Mouse (Mus musculus): ENCODE results near the gene Abcd2. TPM values are rescaled to one million over a fixed set of nuclear protein-coding genes. Genes with fewer than 3 reads are reported as not detected.

Abcd2 gene
- not detected in 2 replicates for polyA plus RNA-seq (2012)

- TF ChIP-seq GATA1 (IDR thresholded peaks at IDR 0.05; ENCODE audit: low read length): no peak
These were observed at the start of gene Abcd2 for GRCm38 (mm10) chr15:91191412-91192222. Gene Abcd2, minus strand, starts transcription at chr15:91191799.

DNA sequence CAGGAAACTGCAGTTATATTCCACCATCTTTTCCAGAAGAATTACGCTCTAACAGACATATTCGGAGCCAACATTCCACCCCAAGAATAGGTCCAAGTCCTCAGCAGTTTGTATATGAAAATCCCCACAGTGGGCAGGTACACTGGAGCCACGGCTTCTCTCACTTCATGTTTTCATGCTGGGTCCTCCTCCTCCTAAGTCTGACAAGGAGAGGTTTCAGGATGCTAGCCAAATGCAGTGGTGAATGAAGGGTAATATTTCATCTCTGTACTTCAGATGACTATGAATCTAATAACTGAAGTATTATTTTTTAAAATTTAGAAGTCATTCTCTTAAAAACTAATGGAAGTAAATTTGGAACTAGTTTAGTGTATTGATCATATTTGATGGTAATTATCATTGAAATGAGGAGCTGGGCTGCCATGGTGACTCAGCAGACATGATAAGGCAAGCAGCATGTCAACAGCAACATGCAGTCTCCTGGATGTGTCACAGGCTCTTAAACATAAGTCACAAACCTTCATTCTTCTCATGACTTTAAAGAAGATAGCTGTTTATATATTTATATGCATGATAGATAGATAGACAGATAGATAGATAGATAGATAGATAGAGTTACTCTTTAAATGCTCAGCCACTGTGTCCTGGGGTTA lies 49.2 kb upstream of the Abcd2 start:
- TF ChIP-seq GATA1 (IDR thresholded peaks at IDR 0.05; ENCODE audit: low read length): no peak

GRCm38 (mm10) chr15:91237294-91237693 lies 45.7 kb upstream of the Abcd2 start:
- TF ChIP-seq GATA1 (IDR thresholded peaks at IDR 0.05; ENCODE audit: low read length): no peak

GRCm38 (mm10) chr15:91206518-91206917 lies 14.9 kb upstream of the Abcd2 start:
- no peak for TF ChIP-seq GATA1 (IDR thresholded peaks at IDR 0.05; ENCODE audit: low read length)

DNA sequence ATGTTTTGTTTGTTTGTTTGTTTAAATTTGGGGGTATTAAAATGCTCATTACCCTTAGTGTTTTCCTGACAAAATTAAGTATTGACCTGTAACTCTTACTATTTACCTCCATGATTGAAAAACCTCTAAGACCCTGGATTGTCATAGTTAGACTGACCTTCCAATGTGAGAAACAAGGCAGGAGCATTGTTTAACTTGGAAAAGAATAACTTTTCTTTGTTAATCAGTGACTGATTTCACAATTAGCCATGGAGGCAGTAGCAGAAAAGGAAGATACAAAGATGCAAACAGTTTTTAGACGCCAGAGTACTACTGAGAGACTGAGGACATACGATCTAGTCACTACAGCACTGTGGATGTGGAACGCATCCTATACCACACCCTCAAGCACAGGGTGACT lies 11.9 kb upstream of the Abcd2 start:
- TF ChIP-seq GATA1 (IDR thresholded peaks at IDR 0.05; ENCODE audit: low read length): no peak

DNA sequence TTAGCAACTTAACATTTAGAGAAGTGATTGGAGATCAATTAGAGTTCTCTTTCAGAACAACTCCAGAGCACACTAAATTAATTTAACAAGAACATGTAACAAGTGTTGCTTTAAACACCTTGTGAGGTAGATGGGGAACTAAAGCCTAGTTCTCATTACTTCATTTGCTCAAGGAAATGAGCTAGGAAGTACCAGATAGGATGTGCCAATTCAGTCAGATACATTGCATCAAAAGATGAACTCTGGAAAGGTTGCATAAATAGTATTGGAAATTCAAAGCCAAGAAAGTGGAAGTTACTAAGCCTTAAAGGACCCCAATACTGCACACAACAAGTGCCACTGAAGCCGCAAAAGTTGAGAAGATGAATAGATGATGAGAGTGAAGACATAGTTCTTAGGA lies 10.9 kb upstream of the Abcd2 start:
- no peak for TF ChIP-seq GATA1 (IDR thresholded peaks at IDR 0.05; ENCODE audit: low read length)

- no peak for TF ChIP-seq GATA1 (IDR thresholded peaks at IDR 0.05; ENCODE audit: low read length)
These were observed 9.2 kb upstream of the Abcd2 start for GRCm38 (mm10) chr15:91200833-91201232.

DNA sequence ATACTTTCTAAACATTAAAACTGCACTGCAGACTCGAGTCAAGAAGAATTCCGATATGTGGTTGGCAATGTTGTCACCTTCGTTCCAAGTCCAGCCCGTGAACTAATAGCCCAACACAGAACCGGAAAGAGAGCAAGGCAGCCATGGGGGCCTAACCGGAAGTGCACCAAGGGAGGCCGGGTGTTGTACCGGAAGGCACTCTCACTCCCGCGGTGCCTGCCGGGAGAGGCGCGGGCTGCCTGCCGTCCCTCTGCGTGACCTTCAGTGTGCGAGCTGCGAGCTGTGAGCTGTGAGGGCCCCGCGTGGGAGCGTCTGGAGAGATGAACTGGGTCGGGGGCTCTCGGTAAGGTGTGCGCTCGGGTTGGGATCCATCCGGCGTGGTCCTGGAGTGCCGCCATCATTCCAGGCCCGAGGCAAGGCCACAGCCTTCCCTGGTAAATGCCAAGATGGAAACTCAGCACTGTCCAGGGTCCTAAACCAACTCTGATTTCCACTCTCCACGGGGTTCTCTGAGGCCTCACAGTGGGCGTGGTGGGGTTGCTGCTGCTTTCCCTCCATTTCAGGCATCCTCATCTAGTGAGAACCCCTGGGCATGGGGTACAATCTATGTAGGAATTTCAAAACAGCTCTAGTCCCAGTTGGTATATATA lies 7.8 kb upstream of the Abcd2 start, which contains the start of gene CN725425:
TSS of gene CN725425 (plus strand) at position 239 of the 650 bp plus-strand sequence.
- TF ChIP-seq GATA1 (IDR thresholded peaks at IDR 0.05; ENCODE audit: low read length): no peak

DNA sequence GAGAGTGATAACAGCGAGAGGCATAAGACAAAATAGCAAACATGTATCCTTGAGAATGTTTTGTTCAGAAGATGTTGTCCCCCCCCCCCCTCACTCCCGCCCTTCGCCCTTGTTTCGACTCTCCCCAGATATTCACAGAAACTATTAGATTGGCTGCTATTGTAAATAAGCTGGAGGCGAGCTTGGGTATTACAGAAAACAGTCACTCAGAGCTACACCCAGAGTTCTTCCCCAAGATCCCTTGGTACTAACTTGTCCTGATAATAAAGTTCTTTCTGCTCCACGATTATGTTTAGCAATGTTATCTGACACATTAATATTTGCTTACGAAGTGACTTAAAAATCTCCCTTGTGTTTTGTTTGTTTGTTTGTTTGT lies 612 bp upstream of the Abcd2 start:
- TF ChIP-seq GATA1 (IDR thresholded peaks at IDR 0.05; ENCODE audit: low read length): no peak

DNA sequence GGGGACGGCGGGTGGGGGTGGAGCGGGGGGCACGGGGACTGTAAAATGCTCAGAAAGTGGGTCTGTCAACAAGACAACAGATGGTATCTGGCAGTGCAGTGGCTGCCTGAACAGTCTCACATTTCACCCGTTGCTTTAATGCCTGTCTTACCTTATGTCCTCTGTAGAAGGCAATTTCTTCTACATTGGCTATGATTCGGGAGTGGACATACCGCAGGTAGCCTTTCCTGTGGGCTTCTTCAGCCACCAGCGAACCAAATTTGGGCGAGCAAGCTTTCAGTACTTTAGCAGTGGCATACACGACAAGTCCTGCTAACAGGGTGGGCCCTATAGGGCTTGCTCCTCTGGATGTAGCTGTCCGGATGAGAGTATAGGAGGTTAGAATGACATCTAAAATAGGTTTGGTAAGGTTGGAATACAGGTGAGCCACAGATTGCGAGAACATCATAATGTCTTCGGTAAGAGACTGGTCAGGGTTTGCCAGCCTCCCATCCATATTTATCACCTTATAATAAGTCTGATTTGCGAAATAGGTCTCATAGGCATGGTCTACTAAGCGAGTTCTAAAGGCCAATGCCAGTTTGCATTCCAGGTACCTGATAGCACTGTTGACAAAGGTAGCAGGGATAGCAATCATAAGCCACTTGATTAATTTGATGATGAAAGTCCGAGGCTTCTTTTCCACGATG lies 936 bp downstream of the Abcd2 start:
- no peak for TF ChIP-seq GATA1 (IDR thresholded peaks at IDR 0.05; ENCODE audit: low read length)

- no peak for TF ChIP-seq GATA1 (IDR thresholded peaks at IDR 0.05; ENCODE audit: low read length)
These were observed 1.6 kb downstream of the Abcd2 start for GRCm38 (mm10) chr15:91190026-91190425.

DNA sequence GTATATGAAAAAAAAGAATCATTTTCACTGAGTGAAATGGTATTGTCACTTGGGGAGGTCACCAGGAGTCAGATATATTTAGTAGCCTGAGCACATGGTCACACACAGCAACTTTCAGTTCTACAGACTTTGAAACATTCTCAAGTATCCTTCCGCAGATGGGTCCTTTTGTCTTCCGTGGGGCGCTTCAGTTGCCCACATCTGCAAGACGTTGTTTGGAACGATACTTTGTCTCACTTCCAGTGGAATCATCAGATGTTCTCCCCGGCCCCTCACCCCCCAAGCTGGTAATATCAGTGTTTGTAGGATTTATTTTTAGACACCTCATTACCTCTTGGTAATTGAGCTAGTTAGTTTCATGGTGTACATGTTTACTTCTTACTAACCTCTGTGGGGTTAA lies 5.2 kb downstream of the Abcd2 start:
- no peak for TF ChIP-seq GATA1 (IDR thresholded peaks at IDR 0.05; ENCODE audit: low read length)

- TF ChIP-seq GATA1 (IDR thresholded peaks at IDR 0.05; ENCODE audit: low read length): no peak
These were observed 11.5 kb downstream of the Abcd2 start for GRCm38 (mm10) chr15:91179911-91180622.

GRCm38 (mm10) chr15:91178656-91179314 lies 12.8 kb downstream of the Abcd2 start:
- TF ChIP-seq GATA1 (IDR thresholded peaks at IDR 0.05; ENCODE audit: low read length): no peak

- TF ChIP-seq GATA1 (IDR thresholded peaks at IDR 0.05; ENCODE audit: low read length): no peak
These were observed 19.4 kb downstream of the Abcd2 start for GRCm38 (mm10) chr15:91172193-91172592.
